Mouse (Mus musculus): ENCODE results near the gene Gadd45g.

Gadd45g gene

GRCm38 (mm10) chr13:51886085-51886484, 39.6 kb downstream of the Gadd45g start:
- DNase-seq (ENCODE audit: low spot score): no peak

- DNase-seq (ENCODE audit: low spot score): no peak
Measured at GRCm38 (mm10) chr13:51886723-51887122, 40.2 kb downstream of the Gadd45g start.

- no peak for DNase-seq (ENCODE audit: low spot score)
Measured at GRCm38 (mm10) chr13:51888426-51888825, 41.9 kb downstream of the Gadd45g start.

- no peak for DNase-seq (ENCODE audit: low spot score)
Measured at GRCm38 (mm10) chr13:51891825-51892532, 45.5 kb downstream of the Gadd45g start.

- no peak for DNase-seq (ENCODE audit: low spot score)
Measured at GRCm38 (mm10) chr13:51897579-51897978, 51.1 kb downstream of the Gadd45g start.

Measured in layer of hippocampus, adult 11-12 months (tissue).